Mouse (Mus musculus) G1E (cell line): ENCODE data around the gene Krt26. TPM values are rescaled to one million over a fixed set of nuclear protein-coding genes. Genes with fewer than 3 reads are reported as not detected.

Experiments
- ATAC-seq: 2 replicates; pipeline ENCODE4 v1.8.0; 2016; ENCODE audit warnings: mild to moderate bottlenecking; ENCODE audit not compliant: insufficient number of reproducible peaks, poor library complexity, low FRiP score, severe bottlenecking; ENCODE audit errors: extremely low read depth
- DNase-seq: peaks from one replicate; pipeline ENCODE4 v3.0.0; 2012; ENCODE audit warnings: low spot score
- H3K27me3 ChIP-seq: 2 replicates; pipeline ENCODE4 v1.6.1; 2012; ENCODE audit warnings: mild to moderate bottlenecking, low read length, inconsistent platforms; ENCODE audit not compliant: insufficient read depth
- H3K36me3 ChIP-seq: replicated peaks from 2 replicates; pipeline ENCODE3; 2012; ENCODE audit warnings: mild to moderate bottlenecking, inconsistent platforms
- H3K4me1 ChIP-seq: 2 replicates; pipeline ENCODE4 v1.6.1; 2012; ENCODE audit warnings: low read depth, low read length, inconsistent platforms, mixed read lengths; ENCODE audit not compliant: insufficient read depth
- H3K4me3 ChIP-seq: 2 replicates; pipeline ENCODE4 v1.5.1; 2012; ENCODE audit warnings: low read depth, mild to moderate bottlenecking, inconsistent platforms, low read length, moderate library complexity, mixed read lengths
- H3K9me3 ChIP-seq: replicated peaks from 2 replicates; pipeline ENCODE4 v1.6.1; 2012; ENCODE audit warnings: inconsistent platforms
- CTCF ChIP-seq: IDR thresholded peaks from 2 replicates; pipeline ENCODE4 v1.5.1; 2012; ENCODE audit warnings: low read depth, low read length, inconsistent platforms, mixed read lengths
- GATA1 ChIP-seq: IDR thresholded peaks from 2 replicates; pipeline ENCODE4 v1.6.1; 2012; ENCODE audit warnings: borderline replicate concordance, low read length, inconsistent platforms, mixed read lengths
- GATA2 ChIP-seq: IDR thresholded peaks from 2 replicates; pipeline ENCODE4 v1.6.1; 2012; ENCODE audit warnings: low read depth, low read length, inconsistent platforms, borderline replicate concordance
- POLR2AphosphoS5 ChIP-seq: IDR thresholded peaks from 2 replicates; pipeline ENCODE4 v1.6.1; 2012; ENCODE audit warnings: low read depth, low read length, inconsistent platforms; ENCODE audit not compliant: insufficient replicate concordance
- TAL1 ChIP-seq: conservative IDR thresholded peaks from 2 replicates; pipeline ENCODE4 v1.6.1; 2012; ENCODE audit warnings: low read depth, low read length, inconsistent platforms, mixed read lengths
- polyA plus RNA-seq: library from polyadenylated mRNA; stranded (reverse); fragments of >175 nt; gene quantifications from 2 replicates; pipeline ENCODE4 v1.2.3, GENCODE M21; 2012
- total RNA-seq, 2 experiments: library from RNA; stranded (forward) in 1 of 2; stranded (reverse) in 1 of 2; fragments of 200-1000 nt in 1 of 2; fragments of >200 nt in 1 of 2; fragmentation: Nextera tagmentation in 1 of 2; gene quantifications; 2 replicates each; pipeline ENCODE4 v1.2.3; 2014 to 2017

Krt26 gene
- total and polyA plus RNA-seq, 3 experiments: 0.11 TPM; not detected in 2

DNA sequence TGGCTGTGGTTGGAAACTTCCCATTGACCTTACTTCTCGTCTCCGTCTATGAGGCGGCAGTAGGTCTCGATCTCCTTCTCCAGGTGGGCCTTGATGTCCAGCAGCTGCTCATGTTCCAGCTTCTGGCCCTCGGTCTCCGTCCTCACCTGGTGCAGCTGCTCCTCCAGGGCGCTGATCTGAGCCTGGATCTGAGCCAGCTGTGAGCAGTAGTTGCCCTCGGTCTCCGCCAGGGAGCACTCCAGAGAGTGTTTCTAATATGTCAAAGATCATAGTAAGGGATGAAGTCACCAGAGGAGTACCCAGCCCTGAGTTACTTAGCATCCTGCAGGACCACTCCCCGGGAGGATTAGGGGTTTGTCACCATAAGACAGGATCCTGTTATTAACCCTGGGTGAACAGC, 29.0 kb upstream of the Krt26 start:
- Histone ChIP-seq H3K27me3 (peaks cover 8% of the 10 kb centered on the region; the same call in 1 of the 2 replicates), H3K9me3 (no peaks in the 10 kb centered on the region), H3K36me3 (no peaks in the 10 kb centered on the region), H3K4me1 (no peaks in the 10 kb centered on the region), H3K4me3 (no peak overlapping the region)
- DNase-seq: no peak
- 0 out of 2 replicates have a peak, but pooled peaks have one; percentile 22 for ATAC-seq
- TF ChIP-seq GATA1 (no peak), GATA2 (no peak), CTCF (no peak), TAL1 (no peak), POLR2AphosphoS5 (no peak)

DNA sequence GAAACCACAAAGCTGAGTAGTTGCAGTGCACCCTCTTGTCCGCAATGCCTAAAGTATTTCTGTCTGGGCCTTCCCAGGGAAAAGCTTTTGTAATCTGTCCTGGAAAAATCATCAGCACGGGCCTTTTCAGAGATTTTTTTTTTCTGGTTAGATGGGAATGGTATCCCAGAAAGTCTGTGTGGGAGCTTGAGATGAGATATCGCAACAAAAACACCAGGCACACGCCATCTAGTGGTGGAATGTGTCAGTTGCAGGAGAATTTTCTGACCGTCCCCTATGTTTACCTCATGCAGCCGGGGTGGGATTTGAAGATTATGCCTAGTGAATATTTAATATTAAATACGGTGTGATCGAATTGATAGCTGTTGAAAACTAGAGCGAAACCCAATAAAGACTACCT, 26.6 kb upstream of the Krt26 start:
- no peaks in the 10 kb centered on the region for H3K36me3 ChIP-seq
- 0 out of 2 replicates have a peak, but pooled peaks cover 4% of the 10 kb centered on the region for H3K27me3 ChIP-seq
- TF ChIP-seq CTCF: peak; percentile 18; the same call in 1 of the 2 replicates
- TF ChIP-seq TAL1: no peak
- no peaks in the 10 kb centered on the region for H3K9me3 ChIP-seq
- DNase-seq (peak; percentile 13), ATAC-seq (no peak)
- no peaks in the 10 kb centered on the region for H3K4me1 ChIP-seq
- no peak overlapping the region for H3K4me3 ChIP-seq

DNA sequence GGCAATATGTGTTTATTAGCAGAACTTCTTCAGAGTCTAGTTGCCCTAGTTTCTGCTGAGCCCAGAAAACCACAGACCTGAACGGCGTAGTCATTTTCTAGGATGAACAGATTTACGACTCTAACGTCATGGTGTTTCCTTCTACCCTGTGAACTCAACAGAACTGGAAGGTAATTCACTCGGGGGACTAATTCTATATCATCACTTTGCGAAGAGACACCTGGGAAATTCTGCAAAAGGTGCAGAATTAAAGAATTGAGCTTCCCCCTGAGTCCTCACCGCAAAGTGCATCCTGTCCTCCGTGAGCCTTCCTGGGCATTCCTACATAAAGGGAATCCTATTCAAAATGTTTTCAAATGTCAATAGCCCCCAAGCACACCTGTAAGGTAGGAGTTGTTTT, 23.7 kb upstream of the Krt26 start:
- no peak for ATAC-seq
- Histone ChIP-seq H3K27me3 (0 out of 2 replicates have a peak, but pooled peaks cover 4% of the 10 kb centered on the region), H3K4me1 (no peaks in the 10 kb centered on the region), H3K4me3 (no peak overlapping the region), H3K9me3 (no peaks in the 10 kb centered on the region), H3K36me3 (no peaks in the 10 kb centered on the region)
- DNase-seq: no peak
- TF ChIP-seq GATA2: no peak
- no peak for TF ChIP-seq CTCF
- TF ChIP-seq TAL1: no peak
- no peak for TF ChIP-seq POLR2AphosphoS5
- TF ChIP-seq GATA1: no peak

DNA sequence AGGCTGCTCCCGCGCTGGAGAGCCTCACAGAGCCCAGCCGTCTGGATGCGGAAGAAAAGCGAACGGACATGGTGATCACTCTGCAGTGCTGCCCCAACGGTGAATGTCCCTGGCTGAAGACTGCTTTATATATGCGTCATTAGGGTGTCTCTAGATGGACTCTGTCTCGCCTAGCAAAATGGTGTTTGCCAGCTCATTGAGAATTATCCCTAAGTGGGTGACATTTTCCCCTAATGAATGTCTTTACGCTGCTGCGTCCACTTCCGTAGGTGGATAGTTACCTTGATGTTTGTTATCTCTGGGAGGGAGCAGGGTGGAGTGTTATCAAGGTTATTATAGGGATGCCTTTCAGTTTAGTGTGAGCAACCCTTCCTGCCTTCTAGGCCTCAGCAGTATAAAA, 13.2 kb upstream of the Krt26 start, which contains the start of gene Krt27:
Gene Krt27 (minus strand): TSS at position 101 of the 400 bp plus-strand sequence.
- H3K4me1 ChIP-seq: no peaks in the 10 kb centered on the region
- no peak within 1 kb of the TSS for H3K4me3 ChIP-seq
- no peaks in the 10 kb centered on the region for H3K36me3 ChIP-seq
- DNase-seq (no peak), ATAC-seq (no peak)
- TF ChIP-seq TAL1 (no peak), GATA1 (no peak), CTCF (no peak), POLR2AphosphoS5 (no peak), GATA2 (no peak)
- H3K9me3 ChIP-seq: no peaks in the 10 kb centered on the region
- H3K27me3 ChIP-seq: no peaks in the 10 kb centered on the region

DNA sequence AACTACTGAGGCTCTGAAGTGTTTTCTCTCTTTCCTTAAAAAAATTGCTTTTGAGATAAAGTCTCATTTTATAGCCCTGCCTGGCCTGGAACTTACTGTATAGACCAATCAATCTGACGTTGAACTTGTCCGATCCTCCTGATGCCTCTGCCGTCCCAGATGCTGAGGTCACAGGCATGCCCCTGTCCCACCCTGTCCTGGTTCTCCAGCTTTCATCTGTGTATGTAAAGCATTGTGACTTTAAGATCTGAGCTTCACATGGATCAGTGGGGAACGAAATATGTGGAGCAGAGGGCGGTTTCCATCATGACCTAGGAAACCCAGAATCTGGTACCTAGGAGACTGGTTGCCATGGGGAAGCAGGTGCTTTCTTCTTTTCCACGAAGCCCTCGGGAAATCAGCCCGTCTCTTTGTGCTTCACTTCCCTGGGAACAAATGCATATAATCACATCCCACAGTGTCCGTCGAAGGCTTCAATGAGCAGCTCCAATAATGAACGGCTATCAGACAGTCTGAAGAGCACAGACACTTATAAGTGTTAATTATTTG, 1.6 kb upstream of the Krt26 start:
- Histone ChIP-seq H3K27me3 (no peaks in the 10 kb centered on the region), H3K4me1 (no peaks in the 10 kb centered on the region), H3K36me3 (no peaks in the 10 kb centered on the region), H3K9me3 (no peaks in the 10 kb centered on the region), H3K4me3 (no peak overlapping the region)
- TF ChIP-seq TAL1 (no peak), POLR2AphosphoS5 (no peak), GATA2 (no peak), CTCF (no peak)
- DNase-seq: no peak
- ATAC-seq: no peak

DNA sequence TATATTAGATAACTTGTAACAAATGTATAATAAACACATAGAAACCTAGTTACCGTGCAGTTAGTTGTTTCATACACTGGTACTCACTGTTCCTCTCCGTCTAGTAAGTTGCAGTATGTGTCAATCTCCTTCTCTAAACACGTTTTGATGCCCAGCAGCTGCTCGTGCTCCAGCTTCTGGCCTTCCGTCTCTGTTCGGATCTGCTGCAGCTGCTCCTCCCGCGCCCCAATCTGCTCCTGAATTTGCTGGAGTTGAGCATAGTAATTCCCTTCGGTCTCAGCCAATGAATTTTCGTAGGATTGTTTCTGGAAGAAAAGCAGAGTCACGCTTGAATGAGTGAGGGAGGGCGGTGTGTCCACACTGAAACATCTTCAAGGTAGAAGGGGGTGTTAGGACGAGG, 4.3 kb downstream of the Krt26 start:
- no peak for TF ChIP-seq GATA2
- no peak for TF ChIP-seq POLR2AphosphoS5
- no peak for TF ChIP-seq CTCF
- TF ChIP-seq GATA1: no peak
- no peak for TF ChIP-seq TAL1
- Histone ChIP-seq H3K4me3 (no peak overlapping the region), H3K9me3 (no peaks in the 10 kb centered on the region), H3K4me1 (no peaks in the 10 kb centered on the region), H3K27me3 (no peaks in the 10 kb centered on the region), H3K36me3 (no peaks in the 10 kb centered on the region)
- ATAC-seq (no peak), DNase-seq (no peak)
